Mouse (Mus musculus) hindbrain, embryonic 11.5 days (tissue): ENCODE data around the gene Rpl37a. TPM values are rescaled to one million over a fixed set of nuclear protein-coding genes. Genes with fewer than 3 reads are reported as not detected.

Experiments used
- ATAC-seq: fragments of 200-750 bp; cut with Nextera tagmentation; 2 replicates; pipeline ENCODE4 v1.8.0; 2017; ENCODE audit warnings: mild to moderate bottlenecking, moderate TSS enrichment, moderate library complexity; ENCODE audit not compliant: low FRiP score
- DNase-seq: peaks from one replicate; pipeline ENCODE4 v3.0.0-alpha.2; 2015; ENCODE audit warnings: low spot score
- H3K27ac ChIP-seq: fragments of 300-500 bp; sonication (generic); 2 replicates; pipeline ENCODE4 v1.5.1; 2014; ENCODE audit warnings: mild to moderate bottlenecking, low read depth, low read length
- H3K27me3 ChIP-seq: fragments of 300-500 bp; sonication (generic); 2 replicates; pipeline ENCODE4 v1.6.1; 2014; ENCODE audit warnings: mild to moderate bottlenecking, low read length, moderate library complexity, mixed read lengths; ENCODE audit not compliant: control insufficient read depth, insufficient read depth
- H3K36me3 ChIP-seq: fragments of 300-500 bp; sonication (generic); 2 replicates; pipeline ENCODE4 v1.6.1; 2014; ENCODE audit warnings: mild to moderate bottlenecking, low read length, moderate library complexity, mixed read lengths; ENCODE audit not compliant: control insufficient read depth, insufficient read depth
- H3K4me1 ChIP-seq: fragments of 300-500 bp; sonication (generic); replicated peaks from 2 replicates; pipeline ENCODE4 v1.6.1; 2014; ENCODE audit warnings: low read length, mixed read lengths; ENCODE audit not compliant: control insufficient read depth, insufficient read depth
- H3K4me2 ChIP-seq: fragments of 300-500 bp; sonication (generic); replicated peaks from 2 replicates; pipeline ENCODE4 v1.6.1; 2014; ENCODE audit warnings: mild to moderate bottlenecking, low read depth, low read length
- H3K4me3 ChIP-seq: fragments of 300-500 bp; sonication (generic); 2 replicates; pipeline ENCODE4 v1.5.1; 2014; ENCODE audit warnings: low read depth, low read length
- H3K9ac ChIP-seq: fragments of 300-500 bp; sonication (generic); 2 replicates; pipeline ENCODE4 v1.6.1; 2014; ENCODE audit warnings: low read depth, low read length
- H3K9me3 ChIP-seq: fragments of 300-500 bp; sonication (generic); 2 replicates; pipeline ENCODE4 v1.6.1; 2016; ENCODE audit warnings: low read length; ENCODE audit not compliant: control insufficient read depth
- WGBS: fragments of 180-500 bp; shearing (Covaris S2); extraction: QIAGEN DNeasy Blood & Tissue Kit; methylation state at CpG from one replicate; pipeline ENCODE4 v1.1.7; 2014; 5-methylcytosine and 5-hydroxymethylcytosine counted together
- polyA plus RNA-seq: library from polyadenylated mRNA; unstranded; fragments of >200 nt; fragmentation: Nextera tagmentation; extraction: Ambion mirVana; gene quantifications from 2 replicates; pipeline ENCODE4 v1.2.1, GENCODE M21; 2014

The Rpl37a gene
- polyA plus RNA-seq, 1 experiment from 2014 or later = 1,424 TPM

DNA sequence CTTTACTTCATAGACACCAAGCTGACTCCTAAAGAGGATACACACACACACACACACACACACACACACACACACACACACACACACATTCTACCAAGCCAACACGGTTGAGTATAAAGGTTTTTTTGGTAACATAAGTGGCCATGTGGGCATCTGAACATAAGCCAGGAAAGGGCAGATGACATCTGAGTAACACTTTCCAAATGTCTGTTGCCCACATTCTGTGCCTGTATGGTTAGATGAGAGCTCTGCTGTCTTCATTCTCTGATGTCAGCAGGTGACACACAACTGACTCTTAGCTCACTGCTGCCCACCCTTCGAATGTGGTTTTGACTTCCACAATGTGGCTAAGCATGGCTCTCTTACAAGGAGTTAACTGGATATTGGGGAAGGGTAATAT, 13.3 kb downstream of the Rpl37a start:
- H3K4me3 ChIP-seq = no peak overlapping the region
- no peak overlapping the region for H3K27ac ChIP-seq
- H3K36me3 ChIP-seq = no peaks in the 10 kb centered on the region
- no peak overlapping the region for H3K4me2 ChIP-seq
- no peak overlapping the region for H3K9ac ChIP-seq
- no peaks in the 10 kb centered on the region for H3K27me3 ChIP-seq
- no peak for DNase-seq
- H3K4me1 ChIP-seq = peaks cover 3% of the 10 kb centered on the region; the same call in 1 of the 2 replicates
- no peaks in the 10 kb centered on the region for H3K9me3 ChIP-seq
- 84% methylated on average over 2 of the region's 2 CpGs for WGBS
- no peak for ATAC-seq

DNA sequence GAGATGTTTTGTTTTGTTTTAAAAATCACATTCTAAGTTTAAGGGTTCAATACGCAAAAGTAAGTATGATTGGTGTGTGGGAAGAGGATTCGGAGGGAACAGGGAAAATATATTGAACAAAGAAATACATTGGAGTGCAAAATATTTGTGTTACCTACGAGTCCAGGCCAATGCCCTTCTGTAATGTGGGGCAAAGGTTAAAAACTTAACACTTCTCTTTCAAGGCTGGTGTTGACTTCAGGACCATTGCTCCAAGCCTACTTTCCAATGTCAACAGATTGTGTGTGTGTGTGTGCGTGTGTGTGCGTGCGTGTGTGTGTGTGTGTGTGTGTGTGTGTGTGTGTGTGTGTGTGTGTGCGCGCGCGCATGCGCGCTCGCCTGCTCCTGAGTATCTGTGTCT, 14.9 kb downstream of the Rpl37a start:
- Histone ChIP-seq H3K4me2 (no peak overlapping the region), H3K9ac (no peak overlapping the region), H3K4me1 (no peaks in the 10 kb centered on the region), H3K36me3 (no peaks in the 10 kb centered on the region), H3K9me3 (no peaks in the 10 kb centered on the region), H3K27ac (no peak overlapping the region), H3K27me3 (no peaks in the 10 kb centered on the region), H3K4me3 (no peak overlapping the region)
- ATAC-seq = no peak
- no peak for DNase-seq
- 92% methylated on average over 13 of the region's 13 CpGs for WGBS

DNA sequence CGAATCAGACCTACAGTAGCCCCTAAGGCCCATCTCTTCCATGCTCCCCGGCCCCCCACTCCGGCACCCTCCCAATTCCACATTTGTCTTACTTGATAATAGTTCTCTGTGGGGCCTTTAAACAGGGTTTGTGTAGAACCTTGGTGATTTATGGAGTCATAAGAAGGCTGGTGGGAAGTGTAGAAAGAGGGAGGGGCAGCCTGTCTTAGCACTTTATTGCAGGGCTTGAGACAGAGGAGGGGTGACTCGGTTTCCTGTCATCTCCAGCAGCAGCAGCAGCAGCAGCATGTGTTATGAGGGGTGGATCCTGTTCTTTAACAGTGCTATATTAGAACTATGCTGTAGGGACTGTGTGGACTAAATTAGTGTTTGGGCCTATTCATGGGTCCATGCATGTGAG, 17.7 kb downstream of the Rpl37a start:
- no peak overlapping the region for H3K27ac ChIP-seq
- WGBS = 92% methylated on average over 4 of the region's 4 CpGs
- no peaks in the 10 kb centered on the region for H3K27me3 ChIP-seq
- H3K9me3 ChIP-seq = no peaks in the 10 kb centered on the region
- DNase-seq (no peak), ATAC-seq (no peak)
- H3K4me2 ChIP-seq = no peak overlapping the region
- H3K36me3 ChIP-seq = no peaks in the 10 kb centered on the region
- H3K9ac ChIP-seq = no peak overlapping the region
- no peak overlapping the region for H3K4me3 ChIP-seq
- H3K4me1 ChIP-seq = no peaks in the 10 kb centered on the region

DNA sequence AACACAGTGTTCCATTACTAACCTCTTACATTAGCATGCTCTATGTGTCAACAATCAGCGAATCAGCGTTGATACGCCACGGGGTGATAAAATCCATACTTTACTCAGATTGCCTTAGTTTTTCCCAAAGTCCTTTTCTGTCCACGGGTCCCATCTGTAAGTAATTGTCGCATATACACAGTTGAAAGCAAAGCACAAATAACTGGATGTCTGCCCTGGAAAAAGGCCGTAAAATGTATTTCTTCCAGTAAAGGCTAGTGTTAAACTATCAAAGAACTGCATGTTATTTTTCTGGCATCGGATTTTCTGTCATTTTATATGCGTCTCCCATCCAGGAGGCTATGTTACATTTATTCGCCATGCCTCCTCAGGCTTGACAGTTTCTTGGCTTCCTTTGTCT, 19.0 kb downstream of the Rpl37a start:
- ATAC-seq = no peak

DNA sequence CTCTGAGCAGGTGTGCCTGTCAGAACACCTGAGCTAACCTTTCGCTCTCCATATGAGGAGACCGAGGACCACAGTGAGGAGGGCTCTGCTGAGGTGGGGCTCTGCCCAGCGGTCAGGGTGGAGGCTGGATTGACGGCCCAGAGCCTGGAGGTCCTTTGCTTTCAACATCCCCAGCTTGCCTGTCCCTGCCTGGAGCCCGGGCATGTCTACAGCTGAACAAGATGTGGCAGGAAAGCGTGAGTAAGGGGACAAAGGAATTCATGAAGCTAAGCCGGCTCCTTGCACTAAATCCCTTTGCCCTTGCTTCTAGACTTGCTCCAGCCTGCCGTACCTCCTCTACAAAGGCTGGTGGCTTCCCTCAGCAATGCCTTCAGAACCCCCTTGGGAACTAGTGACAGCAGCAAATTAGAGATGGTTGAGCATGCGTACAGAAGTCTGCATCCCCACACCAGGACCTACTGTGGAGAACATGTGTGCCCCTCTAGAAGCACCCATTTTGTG, 22.2 kb downstream of the Rpl37a start:
- DNase-seq (no peak), ATAC-seq (no peak)
- Histone ChIP-seq H3K27ac (no peak overlapping the region), H3K27me3 (no peaks in the 10 kb centered on the region), H3K36me3 (no peaks in the 10 kb centered on the region), H3K9ac (no peak overlapping the region), H3K4me1 (no peaks in the 10 kb centered on the region), H3K9me3 (no peaks in the 10 kb centered on the region), H3K4me3 (no peak overlapping the region), H3K4me2 (no peak overlapping the region)
- WGBS = 87% methylated on average over 9 of the region's 9 CpGs

More for the DNA sequence above, 19.0 kb downstream of the Rpl37a start:
- no peak for DNase-seq
- Histone ChIP-seq H3K4me3 (no peak overlapping the region), H3K27ac (no peak overlapping the region), H3K4me1 (no peaks in the 10 kb centered on the region), H3K9me3 (no peaks in the 10 kb centered on the region), H3K9ac (no peak overlapping the region), H3K36me3 (no peaks in the 10 kb centered on the region), H3K27me3 (no peaks in the 10 kb centered on the region), H3K4me2 (no peak overlapping the region)
- 88% methylated on average over 10 of the region's 10 CpGs for WGBS

DNA sequence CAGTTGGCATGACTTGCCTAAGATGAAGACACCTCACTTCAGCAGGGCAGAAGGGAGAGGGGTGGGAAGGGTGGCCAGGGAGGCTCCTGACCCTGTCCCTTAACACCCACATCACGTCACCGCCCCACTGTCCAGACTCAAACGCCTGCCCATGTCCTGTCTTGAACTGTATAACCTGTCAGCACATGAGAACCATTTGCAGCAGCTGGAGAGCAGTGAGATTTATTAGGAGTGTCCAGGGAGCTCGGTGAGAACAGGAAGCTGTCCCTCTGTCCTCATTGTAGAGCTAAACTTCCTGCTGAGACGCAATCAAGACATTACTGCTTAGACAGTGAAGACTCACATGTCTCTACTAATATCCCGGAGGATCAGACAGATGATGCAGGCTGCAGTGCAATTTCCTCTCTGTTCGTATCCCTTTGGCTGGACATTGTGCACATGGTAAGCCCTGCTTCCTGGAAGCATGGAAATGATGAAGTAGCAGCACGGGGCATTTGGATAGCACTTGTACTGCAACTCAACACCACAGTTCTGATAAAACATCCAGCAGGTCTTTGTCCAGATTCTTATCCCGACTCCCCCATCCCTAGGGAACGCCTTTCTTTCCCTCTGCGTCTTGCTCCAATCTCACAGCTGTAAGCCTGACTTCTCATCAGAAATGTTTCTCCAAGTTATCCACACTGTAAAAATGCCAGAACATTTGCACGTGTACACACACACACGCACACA, 25.5 kb downstream of the Rpl37a start:
- ATAC-seq = no peak
- no peak overlapping the region for H3K27ac ChIP-seq
- H3K4me1 ChIP-seq = no peaks in the 10 kb centered on the region
- no peak overlapping the region for H3K4me3 ChIP-seq
- no peak overlapping the region for H3K4me2 ChIP-seq
- no peaks in the 10 kb centered on the region for H3K27me3 ChIP-seq
- no peak overlapping the region for H3K9ac ChIP-seq
- WGBS = 64% methylated on average over 13 of the region's 13 CpGs
- H3K9me3 ChIP-seq = no peaks in the 10 kb centered on the region
- no peaks in the 10 kb centered on the region for H3K36me3 ChIP-seq
- DNase-seq = no peak

DNA sequence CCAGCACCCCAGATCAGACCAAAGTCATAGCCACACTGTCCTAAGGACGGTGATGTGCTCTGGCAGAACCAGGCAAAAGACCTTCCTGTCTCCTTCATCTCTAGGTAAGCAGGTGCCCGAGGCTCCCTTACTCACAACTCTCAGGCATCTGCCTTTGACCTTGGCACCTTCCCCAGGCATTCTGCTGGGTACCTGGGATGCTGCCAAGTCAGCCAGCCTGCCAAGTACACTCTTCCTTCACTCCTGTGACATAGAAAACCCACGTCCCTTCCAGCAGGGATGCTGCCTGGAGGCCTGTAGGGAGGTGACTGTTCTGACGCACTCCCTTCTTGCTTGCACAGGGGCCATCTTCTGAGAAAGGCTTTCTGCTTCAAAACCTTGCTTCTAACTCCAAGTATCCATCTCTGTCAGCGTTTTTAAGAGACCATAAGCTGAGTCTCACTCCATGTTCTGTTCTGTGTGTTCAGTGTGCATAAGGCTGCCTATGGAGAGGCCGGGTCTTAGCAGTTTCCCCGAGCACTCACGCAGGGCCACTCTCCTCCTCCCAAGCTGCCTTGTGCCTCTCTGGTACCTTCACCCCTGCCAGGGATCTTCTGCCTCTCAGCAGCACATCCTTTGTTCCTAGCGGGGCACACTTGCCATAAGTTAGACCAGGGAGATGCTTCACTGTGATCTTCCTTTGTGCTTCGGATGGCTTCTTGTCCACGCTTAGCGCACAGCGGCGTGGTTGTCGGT, 28.0 kb downstream of the Rpl37a start:
- no peak for DNase-seq
- Histone ChIP-seq H3K9ac (no peak overlapping the region), H3K4me2 (no peak overlapping the region), H3K4me1 (no peaks in the 10 kb centered on the region), H3K27ac (no peak overlapping the region), H3K9me3 (no peaks in the 10 kb centered on the region), H3K36me3 (no peaks in the 10 kb centered on the region), H3K4me3 (no peak overlapping the region), H3K27me3 (no peaks in the 10 kb centered on the region)
- 77% methylated on average over 15 of the region's 15 CpGs for WGBS
- no peak for ATAC-seq

DNA sequence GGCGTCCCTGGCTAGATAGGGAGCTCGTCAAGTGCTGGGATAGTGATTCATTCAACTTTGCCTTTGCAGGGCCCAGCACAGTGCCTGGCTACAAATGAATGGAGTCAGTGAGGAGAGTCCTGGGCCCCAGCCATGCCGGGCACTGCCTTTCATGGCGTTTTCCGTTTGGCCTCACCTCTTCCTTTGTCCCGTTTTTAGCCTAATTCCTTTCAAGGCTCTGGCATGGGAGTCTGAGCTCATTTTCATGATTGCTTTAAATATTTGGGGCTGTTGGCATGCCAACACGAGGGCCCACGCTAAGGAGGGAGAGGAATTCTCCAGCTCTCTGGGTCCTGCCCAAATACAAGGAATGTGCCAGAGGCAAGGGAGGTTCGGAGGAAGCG, 28.6 kb downstream of the Rpl37a start:
- DNase-seq = no peak
- Histone ChIP-seq H3K9ac (no peak overlapping the region), H3K27ac (no peak overlapping the region), H3K4me3 (no peak overlapping the region), H3K36me3 (no peaks in the 10 kb centered on the region), H3K4me2 (no peak overlapping the region), H3K27me3 (no peaks in the 10 kb centered on the region), H3K4me1 (no peaks in the 10 kb centered on the region), H3K9me3 (no peaks in the 10 kb centered on the region)
- WGBS = 61% methylated on average over 10 of the region's 10 CpGs
- no peak for ATAC-seq

DNA sequence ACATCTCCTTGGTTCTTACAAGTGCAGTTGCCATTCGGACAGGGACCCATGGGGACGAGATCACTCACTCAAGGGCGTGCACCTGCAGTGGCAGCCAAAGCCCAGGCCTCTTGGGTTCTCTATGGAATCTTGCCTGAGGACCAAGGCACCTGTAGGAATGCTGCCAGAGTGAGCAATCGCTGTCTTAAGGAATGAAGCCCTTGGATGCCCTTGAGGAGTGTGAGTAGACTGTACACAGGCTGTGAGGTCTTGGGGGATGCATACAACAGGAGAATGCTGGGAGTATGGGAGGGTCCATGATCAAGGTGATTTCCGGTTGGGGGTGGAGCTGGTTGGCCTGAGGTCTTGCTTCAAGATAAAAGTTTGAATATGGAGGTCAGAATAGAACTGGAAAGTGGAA, 30.3 kb downstream of the Rpl37a start:
- H3K27ac ChIP-seq = no peak overlapping the region
- ATAC-seq = no peak
- no peak for DNase-seq

More for the DNA sequence above, 30.3 kb downstream of the Rpl37a start:
- Histone ChIP-seq H3K9ac (no peak overlapping the region), H3K27me3 (no peaks in the 10 kb centered on the region), H3K4me2 (no peak overlapping the region), H3K36me3 (no peaks in the 10 kb centered on the region), H3K4me3 (no peak overlapping the region), H3K4me1 (no peaks in the 10 kb centered on the region), H3K9me3 (no peaks in the 10 kb centered on the region)
- 86% methylated on average over 5 of the region's 5 CpGs for WGBS
